Mouse (Mus musculus): ENCODE measurements around the gene Mrgprf. TPM values are rescaled to one million over a fixed set of nuclear protein-coding genes. Genes with fewer than 3 reads are reported as not detected.

The Mrgprf gene
- polyA plus RNA-seq (2017; shearing (Covaris generic)), result not detected

GRCm38 (mm10) chr7:145300321-145301007 is at the start of gene Mrgprf:
TSS of gene Mrgprf (plus strand) at chr7:145300828.

GRCm38 (mm10) chr7:145283487-145284187 is 17.0 kb upstream of the Mrgprf start, which contains the start of gene Tpcn2:
TSS of gene Tpcn2 (minus strand) at chr7:145284011.

GRCm38 (mm10) chr7:145314785-145315411 is 14.3 kb downstream of the Mrgprf start, which contains the start of gene Mrgprd:
TSS of gene Mrgprd (plus strand) at chr7:145314835.

Other genes with a start within 250 kb of the Mrgprf start
- 0.94 TPM for gene 1810010D01Rik, start 92.7 kb upstream of the Mrgprf start, polyA plus RNA-seq (2017; shearing (Covaris generic))
- gene Tpcn2, start 16.8 kb upstream of the Mrgprf start, polyA plus RNA-seq (2017; shearing (Covaris generic)), result 15.9 TPM
- gene Mrgprd, start 14.0 kb downstream of the Mrgprf start, polyA plus RNA-seq (2017; shearing (Covaris generic)), result not detected